Mouse (Mus musculus) right cerebral cortex, postnatal 25 days (tissue): ENCODE results near the gene Txndc2.
A peak's percentile ranks its signal among the peaks of the same experiment; 100 is the strongest.
"Not testable (repeated sequence)": the region's sequence is repeated elsewhere in the genome, so short reads cannot be mapped to it uniquely, and the experiment has no call there.

ENCODE experiments used
- DNase-seq: peaks from one replicate; pipeline ENCODE4 v3.0.0; 2022

The Txndc2 gene

GRCm38 (mm10) chr17:65655608-65656007 is 13.6 kb upstream of the Txndc2 start:
- no peak for DNase-seq

GRCm38 (mm10) chr17:65650598-65650997 is 8.6 kb upstream of the Txndc2 start:
- DNase-seq = no peak

GRCm38 (mm10) chr17:65649175-65649493 is 7.2 kb upstream of the Txndc2 start:
- no peak for DNase-seq

- no peak for DNase-seq
Observed at GRCm38 (mm10) chr17:65648371-65649174, 6.6 kb upstream of the Txndc2 start.

- DNase-seq = no peak
Observed at GRCm38 (mm10) chr17:65647961-65648360, 6.0 kb upstream of the Txndc2 start.

GRCm38 (mm10) chr17:65647226-65647625 is 5.3 kb upstream of the Txndc2 start:
- DNase-seq = no peak

GRCm38 (mm10) chr17:65643579-65643978 is 1.6 kb upstream of the Txndc2 start:
- DNase-seq = no peak

- peak; percentile 62 for DNase-seq
Observed at GRCm38 (mm10) chr17:65643051-65643521, 1.1 kb upstream of the Txndc2 start.

GRCm38 (mm10) chr17:65642578-65642991 is 617 bp upstream of the Txndc2 start:
- DNase-seq = peak; percentile 23

GRCm38 (mm10) chr17:65639144-65639543 is 2.8 kb downstream of the Txndc2 start:
- DNase-seq = no peak

- no peak for DNase-seq
Observed at GRCm38 (mm10) chr17:65635715-65636360, 6.1 kb downstream of the Txndc2 start.

GRCm38 (mm10) chr17:65629943-65630342 is 12.0 kb downstream of the Txndc2 start:
- DNase-seq = no peak

GRCm38 (mm10) chr17:65628823-65629532 is 13.0 kb downstream of the Txndc2 start:
- not testable (repeated sequence) for DNase-seq

GRCm38 (mm10) chr17:65626301-65626700 is 15.7 kb downstream of the Txndc2 start:
- DNase-seq = no peak

- DNase-seq = no peak
Observed at GRCm38 (mm10) chr17:65625563-65625962, 16.4 kb downstream of the Txndc2 start.

GRCm38 (mm10) chr17:65623130-65623529 is 18.8 kb downstream of the Txndc2 start:
- no peak for DNase-seq

- DNase-seq = no peak
Observed at GRCm38 (mm10) chr17:65618431-65618830, 23.5 kb downstream of the Txndc2 start.

- no peak for DNase-seq
Observed at GRCm38 (mm10) chr17:65615678-65616077, 26.3 kb downstream of the Txndc2 start.

- DNase-seq = no peak
Observed at GRCm38 (mm10) chr17:65614431-65614830, 27.5 kb downstream of the Txndc2 start.

GRCm38 (mm10) chr17:65613463-65614412 is 28.2 kb downstream of the Txndc2 start, which contains the start of gene Vapa:
Gene Vapa, minus strand, starts transcription at chr17:65613555.
- peak; percentile 99 for DNase-seq

- no peak for DNase-seq
Observed at GRCm38 (mm10) chr17:65613142-65613462, 28.9 kb downstream of the Txndc2 start.

- peak; percentile 54 for DNase-seq
Observed at GRCm38 (mm10) chr17:65612391-65613141, 29.4 kb downstream of the Txndc2 start.
